Mouse (Mus musculus) midbrain, embryonic 13.5 days (tissue): Measurements from ENCODE around the gene Olfr1284. TPM values are rescaled to one million over a fixed set of nuclear protein-coding genes. Genes with fewer than 3 reads are reported as not detected.
"Not testable (repeated sequence)": the region's sequence is repeated elsewhere in the genome, so short reads cannot be mapped to it uniquely, and the experiment has no call there.

Experiments
- ATAC-seq: fragments of 200-750 bp; cut with Nextera tagmentation; 2 replicates; pipeline ENCODE4 v1.8.0; 2017; ENCODE audit warnings: mild to moderate bottlenecking, moderate TSS enrichment, moderate library complexity
- H3K27ac ChIP-seq: fragments of 300-500 bp; sonication (generic); 2 replicates; pipeline ENCODE4 v1.5.1; 2015; ENCODE audit warnings: inconsistent platforms, mild to moderate bottlenecking, moderate library complexity
- H3K27me3 ChIP-seq: fragments of 300-500 bp; sonication (generic); 2 replicates; pipeline ENCODE4 v1.6.1; 2015; ENCODE audit warnings: mild to moderate bottlenecking, inconsistent platforms
- H3K36me3 ChIP-seq: fragments of 300-500 bp; sonication (generic); 2 replicates; pipeline ENCODE4 v1.6.1; 2015; ENCODE audit warnings: mild to moderate bottlenecking, inconsistent platforms
- H3K4me1 ChIP-seq: fragments of 300-500 bp; sonication (generic); replicated peaks from 2 replicates; pipeline ENCODE4 v1.6.1; 2015; ENCODE audit warnings: inconsistent platforms
- H3K4me2 ChIP-seq: fragments of 300-500 bp; sonication (generic); replicated peaks from 2 replicates; pipeline ENCODE4 v1.6.1; 2015; ENCODE audit warnings: moderate library complexity, mild to moderate bottlenecking, inconsistent platforms
- H3K4me3 ChIP-seq: fragments of 300-500 bp; sonication (generic); replicated peaks from 2 replicates; pipeline ENCODE4 v1.5.1; 2015; ENCODE audit warnings: mild to moderate bottlenecking, inconsistent platforms
- H3K9ac ChIP-seq: fragments of 300-500 bp; sonication (generic); replicated peaks from 2 replicates; pipeline ENCODE4 v1.6.1; 2015; ENCODE audit warnings: mild to moderate bottlenecking, inconsistent platforms
- H3K9me3 ChIP-seq: fragments of 300-500 bp; sonication (generic); 2 replicates; pipeline ENCODE4 v1.6.1; 2016; ENCODE audit warnings: mild to moderate bottlenecking, inconsistent platforms
- WGBS: fragments of 180-500 bp; shearing (Covaris S2); methylation state at CpG from one replicate; pipeline ENCODE4 v1.1.7; 2015; 5-methylcytosine and 5-hydroxymethylcytosine counted together
- polyA plus RNA-seq: library from polyadenylated mRNA; unstranded; fragments of >200 nt; fragmentation: Nextera tagmentation; extraction: Ambion mirVana; gene quantifications from 2 replicates; pipeline ENCODE4 v1.2.1, GENCODE M21; 2015

The Olfr1284 gene
- not detected in 2 replicates for polyA plus RNA-seq

- no peak for ATAC-seq
- Histone ChIP-seq H3K27ac (no peak within 1 kb of the TSS), H3K4me3 (no peak within 1 kb of the TSS), H3K4me2 (no peak within 1 kb of the TSS), H3K36me3 (no peaks in the 10 kb centered on the region), H3K4me1 (no peaks in the 10 kb centered on the region), H3K9ac (no peak within 1 kb of the TSS), H3K9me3 (no peaks in the 10 kb centered on the region), H3K27me3 (no peaks in the 10 kb centered on the region)
- 92% methylated on average over 1 of the region's 1 CpGs for WGBS
These were observed at the start of gene Olfr1284 for GRCm38 (mm10) chr2:111375222-111375621. Gene Olfr1284, plus strand, starts transcription at chr2:111375522.

- no peak for ATAC-seq
- WGBS: 82% methylated on average over 2 of the region's 2 CpGs
These were observed 49.1 kb upstream of the Olfr1284 start, which contains the start of gene Olfr1281 for GRCm38 (mm10) chr2:111326220-111326619. Gene Olfr1281, plus strand, starts transcription at chr2:111326520.

GRCm38 (mm10) chr2:111333721-111334120 lies 41.6 kb upstream of the Olfr1284 start:
- H3K27me3 ChIP-seq, ATAC-seq, H3K36me3 ChIP-seq, H3K4me2 ChIP-seq, H3K9ac ChIP-seq, H3K9me3 ChIP-seq, H3K4me1 ChIP-seq, H3K4me3 ChIP-seq, H3K27ac ChIP-seq: not testable (repeated sequence)
- WGBS: 90% methylated on average over 5 of the region's 5 CpGs

More at GRCm38 (mm10) chr2:111326220-111326619, 49.1 kb upstream of the Olfr1284 start, which contains the start of gene Olfr1281:
- no peaks in the 10 kb centered on the region for H3K9me3 ChIP-seq
- H3K4me2 ChIP-seq: no peak within 1 kb of the TSS
- no peak within 1 kb of the TSS for H3K27ac ChIP-seq
- no peak within 1 kb of the TSS for H3K4me3 ChIP-seq
- no peak within 1 kb of the TSS for H3K9ac ChIP-seq
- no peaks in the 10 kb centered on the region for H3K36me3 ChIP-seq
- H3K4me1 ChIP-seq: no peaks in the 10 kb centered on the region
- no peaks in the 10 kb centered on the region for H3K27me3 ChIP-seq

GRCm38 (mm10) chr2:111335976-111336375 lies 39.3 kb upstream of the Olfr1284 start, which contains the start of gene Olfr1282:
Gene Olfr1282, minus strand, starts transcription at chr2:111336076.
- WGBS: 86% methylated on average over 2 of the region's 2 CpGs
- no peaks in the 10 kb centered on the region for H3K36me3 ChIP-seq

GRCm38 (mm10) chr2:111366490-111366889 lies 8.8 kb upstream of the Olfr1284 start, which contains the start of gene Olfr1283:
Gene Olfr1283, plus strand, starts transcription at chr2:111366790.
- WGBS: 80% methylated on average over 2 of the region's 2 CpGs

More at GRCm38 (mm10) chr2:111335976-111336375, 39.3 kb upstream of the Olfr1284 start, which contains the start of gene Olfr1282:
- no peak within 1 kb of the TSS for H3K9ac ChIP-seq
- H3K4me2 ChIP-seq: no peak within 1 kb of the TSS
- no peak within 1 kb of the TSS for H3K27ac ChIP-seq
- no peaks in the 10 kb centered on the region for H3K9me3 ChIP-seq
- no peaks in the 10 kb centered on the region for H3K27me3 ChIP-seq
- no peak within 1 kb of the TSS for H3K4me3 ChIP-seq
- no peaks in the 10 kb centered on the region for H3K4me1 ChIP-seq
- ATAC-seq: no peak

GRCm38 (mm10) chr2:111422931-111423330 lies 47.6 kb downstream of the Olfr1284 start, which contains the start of gene Olfr1286:
Gene Olfr1286, minus strand, starts transcription at chr2:111423115.
- H3K4me3 ChIP-seq: no peak within 1 kb of the TSS

More at GRCm38 (mm10) chr2:111366490-111366889, 8.8 kb upstream of the Olfr1284 start, which contains the start of gene Olfr1283:
- Histone ChIP-seq H3K4me3 (no peak within 1 kb of the TSS), H3K27me3 (no peaks in the 10 kb centered on the region), H3K9ac (no peak within 1 kb of the TSS), H3K4me1 (no peaks in the 10 kb centered on the region), H3K27ac (no peak within 1 kb of the TSS), H3K36me3 (no peaks in the 10 kb centered on the region), H3K9me3 (no peaks in the 10 kb centered on the region), H3K4me2 (no peak within 1 kb of the TSS)
- ATAC-seq: no peak

More at GRCm38 (mm10) chr2:111422931-111423330, 47.6 kb downstream of the Olfr1284 start, which contains the start of gene Olfr1286:
- no peaks in the 10 kb centered on the region for H3K9me3 ChIP-seq
- no peak within 1 kb of the TSS for H3K4me2 ChIP-seq
- H3K36me3 ChIP-seq: no peaks in the 10 kb centered on the region
- ATAC-seq: no peak
- H3K27me3 ChIP-seq: no peaks in the 10 kb centered on the region
- 56% methylated on average over 1 of the region's 1 CpGs for WGBS
- H3K27ac ChIP-seq: no peak within 1 kb of the TSS
- H3K4me1 ChIP-seq: no peaks in the 10 kb centered on the region
- H3K9ac ChIP-seq: no peak within 1 kb of the TSS

Other genes with a start within 250 kb of the Olfr1284 start
- gene Gm15130, start 222.6 kb upstream of the Olfr1284 start, polyA plus RNA-seq: not detected in 2 replicates
- not detected in 2 replicates for gene 4930430A15Rik, start 145.9 kb upstream of the Olfr1284 start, polyA plus RNA-seq
- not detected in 2 replicates for gene Olfr1275, start 140.2 kb upstream of the Olfr1284 start, polyA plus RNA-seq
- gene Olfr1276, start 121.0 kb upstream of the Olfr1284 start, polyA plus RNA-seq: not detected in 2 replicates
- gene Olfr1277, start 101.4 kb upstream of the Olfr1284 start, polyA plus RNA-seq: not detected in 2 replicates
- not detected in 2 replicates for gene Olfr1278, start 85.4 kb upstream of the Olfr1284 start, polyA plus RNA-seq
- not detected in 2 replicates for gene Olfr1279, start 74.9 kb upstream of the Olfr1284 start, polyA plus RNA-seq
- not detected in 2 replicates for gene Olfr1280, start 61.5 kb upstream of the Olfr1284 start, polyA plus RNA-seq
- gene Olfr1281, start 49.0 kb upstream of the Olfr1284 start, polyA plus RNA-seq: not detected in 2 replicates
- not detected in 2 replicates for gene Olfr1282, start 39.4 kb upstream of the Olfr1284 start, polyA plus RNA-seq
- not detected in 2 replicates for gene Olfr1283, start 8.7 kb upstream of the Olfr1284 start, polyA plus RNA-seq
- not detected in 2 replicates for gene Olfr1286, start 47.6 kb downstream of the Olfr1284 start, polyA plus RNA-seq
- not detected in 2 replicates for gene Olfr1287, start 73.6 kb downstream of the Olfr1284 start, polyA plus RNA-seq
- gene Olfr1288, start 98.6 kb downstream of the Olfr1284 start, polyA plus RNA-seq: not detected in 2 replicates
- gene Olfr1289, start 105.3 kb downstream of the Olfr1284 start, polyA plus RNA-seq: not detected in 2 replicates
- gene Olfr1290, start 118.3 kb downstream of the Olfr1284 start, polyA plus RNA-seq: not detected in 2 replicates
- not detected in 2 replicates for gene Olfr1291-ps1, start 121.7 kb downstream of the Olfr1284 start, polyA plus RNA-seq
- gene Olfr1293-ps, start 149.7 kb downstream of the Olfr1284 start, polyA plus RNA-seq: not detected in 2 replicates
- gene Olfr1294, start 164.8 kb downstream of the Olfr1284 start, polyA plus RNA-seq: not detected in 2 replicates
- gene Olfr1295, start 194.2 kb downstream of the Olfr1284 start, polyA plus RNA-seq: not detected in 2 replicates